Mouse (Mus musculus) gastrocnemius, postnatal 14 days (tissue): ENCODE measurements around the gene Lrrc23. TPM values are rescaled to one million over a fixed set of nuclear protein-coding genes. Genes with fewer than 3 reads are reported as not detected.

Experiments
- DNase-seq: peaks from one replicate; pipeline ENCODE4 v3.0.0; 2021; ENCODE audit warnings: mixed read lengths
- intact Hi-C: fragments of 180-260 bp; cut with DNase I; formaldehyde crosslinking; loops from one replicate; pipeline ENCODE4 v1.15.1; 2025; ENCODE audit warnings: low total_unique reads
- total RNA-seq, 2 experiments: library from RNA; stranded (reverse); gene quantifications; 2 replicates each; pipeline ENCODE4 v1.2.3; 2021

The Lrrc23 gene
- total RNA-seq, 2 experiments from 2014 or later = not detected

- no peak for DNase-seq
These were observed 32.6 kb downstream of the Lrrc23 start for GRCm38 (mm10) chr6:124746654-124747632.

DNA sequence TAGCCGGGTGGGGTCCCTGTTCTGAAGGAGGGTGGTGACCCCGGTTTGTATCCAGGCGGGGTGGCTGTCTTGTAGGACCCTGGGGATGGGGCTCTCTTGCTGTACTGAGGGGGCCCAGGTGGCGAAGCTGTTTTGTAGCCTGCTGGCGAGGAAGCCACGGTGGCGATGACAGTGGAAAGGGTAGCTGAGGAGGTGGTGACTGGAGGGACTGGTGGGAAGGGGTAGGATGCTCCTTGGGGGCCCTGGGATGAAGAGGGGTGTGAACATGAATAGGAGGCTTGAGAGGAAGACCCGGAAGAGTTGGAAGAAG, 33.3 kb downstream of the Lrrc23 start:
- intact Hi-C loops = loop anchor here (5.0 kb wide), 1 partner anchor 34 kb away; the partner anchor contains the start of genes Emg1 and Phb2
- no peak for DNase-seq

More at GRCm38 (mm10) chr6:124746654-124747632, 32.6 kb downstream of the Lrrc23 start:
- intact Hi-C loops = loop anchor here (5.0 kb wide), 1 partner anchor 35 kb away; the partner anchor contains the start of genes Emg1 and Phb2

DNA sequence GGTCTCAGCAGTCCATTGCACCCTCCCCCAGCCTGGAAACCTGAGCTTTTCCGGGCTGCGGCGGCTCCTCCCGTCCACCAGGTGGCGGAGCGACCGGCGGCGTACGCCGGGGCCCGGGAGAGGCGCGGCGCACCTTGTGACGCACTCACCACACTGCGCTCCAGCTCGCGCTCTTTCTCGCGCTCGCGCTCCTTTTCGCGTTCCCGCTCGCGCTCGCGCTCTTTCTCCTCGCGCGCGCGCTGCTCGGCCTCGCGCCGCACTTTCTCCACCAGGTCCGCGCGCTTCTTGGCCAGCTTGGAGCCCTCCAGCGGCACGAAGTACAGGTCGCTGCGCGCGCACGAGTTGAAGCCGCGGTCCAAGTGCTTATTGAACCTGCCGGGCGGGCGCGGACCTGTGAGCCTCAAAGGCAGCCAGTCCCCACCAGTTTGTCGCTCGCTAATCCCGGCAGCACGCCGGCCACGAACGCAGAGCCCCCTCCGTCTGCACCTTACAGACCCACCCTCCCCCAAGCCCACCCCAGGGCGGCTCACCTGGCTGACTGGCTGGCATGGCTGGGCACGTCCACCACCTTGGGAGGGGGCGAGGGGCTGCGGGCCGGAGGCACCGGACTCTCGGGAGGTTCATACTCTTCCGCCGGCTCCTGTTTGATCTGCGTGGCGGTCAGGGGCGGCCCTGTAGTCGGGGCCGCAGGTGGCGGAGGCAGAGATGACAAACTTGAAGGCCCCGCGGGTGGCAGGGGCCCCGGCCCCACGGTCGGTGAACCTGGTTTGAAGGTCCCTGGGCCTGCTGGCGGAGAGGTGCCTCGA, 33.8 kb downstream of the Lrrc23 start:
- intact Hi-C loops = loop anchor here (5.0 kb wide), 1 partner anchor 33 kb away; the partner anchor contains the start of genes Emg1 and Phb2
- DNase-seq = peak; percentile 94

GRCm38 (mm10) chr6:124744755-124745321, 34.7 kb downstream of the Lrrc23 start:
- intact Hi-C loops = loop anchor here (5.0 kb wide), 1 partner anchor 33 kb away; the partner anchor contains the start of genes Emg1 and Phb2
- peak; percentile 18 for DNase-seq

DNA sequence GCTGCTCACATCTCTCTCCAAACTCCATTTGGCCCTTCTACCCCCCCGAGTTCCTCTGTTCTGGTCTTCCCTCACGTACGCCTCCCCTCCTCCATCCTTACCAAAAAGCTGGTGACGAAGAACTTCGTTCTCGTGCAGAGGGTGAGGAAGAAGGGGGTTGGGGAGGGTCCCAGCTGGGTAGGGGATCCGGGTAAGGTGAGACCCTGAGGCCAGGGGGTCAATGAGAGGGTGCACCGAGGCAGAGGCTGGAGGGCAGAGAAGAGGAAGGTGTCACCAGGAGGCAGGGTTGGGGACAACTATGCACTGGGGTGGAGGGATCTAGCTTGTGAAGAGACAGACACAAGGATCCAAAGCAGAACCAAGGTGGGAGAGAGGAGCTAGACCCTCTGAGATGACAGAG, 35.9 kb downstream of the Lrrc23 start:
- DNase-seq = no peak
- intact Hi-C loops = no loop called here

DNA sequence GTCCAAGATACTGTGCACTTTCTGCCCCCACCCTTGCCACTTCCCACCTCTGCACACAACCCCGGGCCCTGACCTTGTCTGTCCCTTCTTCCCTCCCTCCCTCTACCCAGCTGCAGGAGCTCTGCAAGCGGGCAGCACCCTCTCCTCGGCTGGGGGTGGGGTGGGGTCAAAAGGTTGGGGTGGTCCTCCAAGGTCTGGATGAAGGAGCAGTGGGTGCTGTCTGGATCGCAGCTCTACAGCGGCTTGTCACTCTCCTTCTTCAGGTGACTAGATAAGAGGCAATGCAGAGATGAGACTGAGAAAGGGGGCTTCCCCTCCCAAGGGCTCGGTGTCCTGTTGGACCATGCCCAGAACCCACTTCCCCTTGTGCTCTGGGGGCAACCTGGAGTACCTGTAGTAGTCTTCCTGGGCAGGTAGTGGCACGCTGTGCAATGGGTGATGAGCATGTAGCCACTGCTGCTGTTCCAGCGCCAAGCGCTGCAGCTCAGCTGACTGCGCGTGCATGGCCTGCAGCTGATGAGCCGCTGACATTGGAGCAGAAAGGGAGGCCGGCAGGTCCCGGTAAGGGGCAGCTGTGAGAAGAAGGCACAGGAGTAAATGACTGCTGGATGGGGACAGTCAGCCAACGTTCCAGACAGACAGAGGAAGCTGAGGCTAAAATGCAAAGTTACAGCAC, 36.5 kb downstream of the Lrrc23 start:
- intact Hi-C loops = no loop called here
- no peak for DNase-seq

- DNase-seq = no peak
- intact Hi-C loops = no loop called here
These were observed 37.7 kb downstream of the Lrrc23 start for GRCm38 (mm10) chr6:124741842-124742241.

GRCm38 (mm10) chr6:124740888-124741761, 38.4 kb downstream of the Lrrc23 start, which contains the start of gene Grcc10:
TSS of gene Grcc10 (minus strand) at chr6:124741374.
- intact Hi-C loops = no loop called here

GRCm38 (mm10) chr6:124740211-124740887, 39.2 kb downstream of the Lrrc23 start:
- peak; percentile 49 for DNase-seq
- intact Hi-C loops = no loop called here

More at GRCm38 (mm10) chr6:124740888-124741761, 38.4 kb downstream of the Lrrc23 start, which contains the start of gene Grcc10:
- DNase-seq = peak; percentile 89

DNA sequence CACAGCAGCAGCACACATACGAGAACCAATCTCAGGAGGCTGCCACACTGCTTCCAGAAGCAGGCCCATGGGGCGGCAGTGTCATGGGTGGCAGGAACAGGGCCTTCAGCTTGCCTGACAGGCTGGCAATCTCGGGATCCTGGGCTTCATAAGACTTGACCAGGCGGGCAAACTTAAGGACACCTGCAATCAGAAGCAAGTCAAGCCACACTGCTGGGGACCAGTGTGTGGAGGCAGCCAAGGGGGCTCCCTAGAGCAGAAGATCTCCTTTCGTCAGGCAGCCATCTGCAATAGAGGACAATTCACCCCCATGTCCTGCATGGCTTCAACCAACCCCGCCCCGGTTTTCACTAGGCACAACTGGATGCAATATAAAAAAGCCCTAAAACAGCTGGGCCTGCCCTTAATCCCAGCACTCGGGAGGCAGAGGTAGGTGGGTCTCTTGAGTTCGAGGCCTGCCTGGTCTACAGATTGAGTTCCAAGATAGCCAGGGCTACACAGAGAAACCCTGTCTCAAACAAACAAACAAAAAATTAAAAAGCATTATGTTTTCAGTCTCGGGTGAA, 40.2 kb downstream of the Lrrc23 start:
- no peak for DNase-seq
- intact Hi-C loops = no loop called here

GRCm38 (mm10) chr6:124738511-124739023, 41.0 kb downstream of the Lrrc23 start, which contains the start of gene Ptpn6:
TSS of gene Ptpn6 (minus strand) at chr6:124738714.
- intact Hi-C loops = no loop called here
- peak; percentile 30 for DNase-seq

GRCm38 (mm10) chr6:124737040-124737439, 42.5 kb downstream of the Lrrc23 start:
- intact Hi-C loops = no loop called here
- no peak for DNase-seq

GRCm38 (mm10) chr6:124734417-124734816, 45.1 kb downstream of the Lrrc23 start:
- intact Hi-C loops = no loop called here
- DNase-seq = no peak

DNA sequence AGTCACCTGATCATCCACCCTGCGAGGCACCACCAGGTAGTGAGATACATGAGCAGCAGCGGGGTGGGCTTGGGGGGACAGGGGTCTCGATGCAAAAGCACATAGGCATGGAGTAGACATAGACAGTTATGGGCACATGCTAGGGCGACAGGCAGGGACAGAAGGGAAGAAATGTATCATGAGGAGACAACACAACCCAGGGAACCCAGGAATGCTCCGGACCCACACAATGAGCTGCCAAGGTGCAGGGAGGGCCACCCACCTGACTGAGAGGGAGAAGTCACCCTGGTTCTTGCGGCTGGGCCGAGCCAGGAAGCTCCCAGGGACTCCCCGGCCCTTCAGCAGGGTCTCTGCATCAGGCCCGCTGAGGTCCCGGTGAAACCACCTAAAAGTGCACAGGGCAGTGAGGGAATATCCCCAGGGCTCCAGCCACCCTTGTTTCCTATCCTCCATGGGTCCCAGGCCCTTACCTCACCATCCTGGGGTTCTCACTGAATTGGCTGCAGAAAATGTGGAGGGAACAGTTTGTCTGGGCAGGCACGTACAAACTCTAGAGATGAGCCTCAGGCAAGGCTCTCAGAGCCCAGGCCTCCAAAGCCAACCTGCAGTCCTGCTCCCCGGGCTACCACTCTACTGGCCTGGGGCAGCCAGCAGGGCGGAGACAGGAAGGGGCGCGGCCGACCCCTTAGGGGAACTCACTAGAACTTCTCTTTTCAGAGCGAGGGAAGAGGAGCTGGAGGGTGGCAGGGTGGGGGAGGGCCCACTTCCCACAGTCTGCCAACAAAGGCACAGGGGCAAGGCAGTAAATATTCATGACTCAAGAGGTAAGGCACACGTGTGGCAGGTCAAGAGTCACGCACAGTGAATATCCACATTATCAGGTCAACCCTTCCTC, 46.8 kb downstream of the Lrrc23 start:
- DNase-seq = peak; percentile 49
- intact Hi-C loops = no loop called here

- no peak for DNase-seq
- intact Hi-C loops = no loop called here
These were observed 48.5 kb downstream of the Lrrc23 start for GRCm38 (mm10) chr6:124731038-124731437.
